Mouse (Mus musculus) large intestine, adult 2 months (tissue): Measurements from ENCODE around the gene Nepro. TPM values are rescaled to one million over a fixed set of nuclear protein-coding genes. Genes with fewer than 3 reads are reported as not detected.

Experiments used
- DNase-seq: peaks from one replicate; pipeline ENCODE4 v3.0.0-alpha.2; 2012; ENCODE audit warnings: low read depth, low spot score
- WGBS: fragments of 180-500 bp; shearing (Covaris S2); methylation state at CpG from one replicate; pipeline ENCODE4 v1.1.7; 2018; 5-methylcytosine and 5-hydroxymethylcytosine counted together
- polyA plus RNA-seq: library from polyadenylated mRNA; depleted of rRNA; stranded (reverse); fragments of >200 nt; gene quantifications from 2 replicates; pipeline ENCODE4 v1.2.3, GENCODE M21; 2012; rRNA removed

Nepro gene
- polyA plus RNA-seq, 1 experiment = 2.5 TPM

DNA sequence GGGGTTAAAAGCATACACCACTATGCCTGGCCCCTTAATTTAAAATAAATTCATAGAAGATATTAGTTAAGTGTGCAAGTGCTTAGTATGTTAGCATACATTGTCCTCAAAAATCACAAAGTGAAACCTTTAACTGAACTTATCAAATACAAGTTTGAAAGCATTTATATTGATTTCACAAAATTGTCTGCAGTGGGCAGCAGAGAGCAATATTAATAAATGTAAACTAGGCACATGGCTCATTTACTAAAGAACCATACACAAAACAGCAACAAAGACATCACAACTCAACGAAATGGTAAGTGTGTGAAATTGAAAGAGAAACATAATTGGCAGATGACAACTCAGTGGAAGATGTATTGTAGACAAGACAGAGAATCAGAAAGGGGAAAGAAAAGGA is 37.7 kb downstream of the Nepro start:
- DNase-seq = no peak
- WGBS = 31% methylated on average over 1 of the region's 1 CpGs

DNA sequence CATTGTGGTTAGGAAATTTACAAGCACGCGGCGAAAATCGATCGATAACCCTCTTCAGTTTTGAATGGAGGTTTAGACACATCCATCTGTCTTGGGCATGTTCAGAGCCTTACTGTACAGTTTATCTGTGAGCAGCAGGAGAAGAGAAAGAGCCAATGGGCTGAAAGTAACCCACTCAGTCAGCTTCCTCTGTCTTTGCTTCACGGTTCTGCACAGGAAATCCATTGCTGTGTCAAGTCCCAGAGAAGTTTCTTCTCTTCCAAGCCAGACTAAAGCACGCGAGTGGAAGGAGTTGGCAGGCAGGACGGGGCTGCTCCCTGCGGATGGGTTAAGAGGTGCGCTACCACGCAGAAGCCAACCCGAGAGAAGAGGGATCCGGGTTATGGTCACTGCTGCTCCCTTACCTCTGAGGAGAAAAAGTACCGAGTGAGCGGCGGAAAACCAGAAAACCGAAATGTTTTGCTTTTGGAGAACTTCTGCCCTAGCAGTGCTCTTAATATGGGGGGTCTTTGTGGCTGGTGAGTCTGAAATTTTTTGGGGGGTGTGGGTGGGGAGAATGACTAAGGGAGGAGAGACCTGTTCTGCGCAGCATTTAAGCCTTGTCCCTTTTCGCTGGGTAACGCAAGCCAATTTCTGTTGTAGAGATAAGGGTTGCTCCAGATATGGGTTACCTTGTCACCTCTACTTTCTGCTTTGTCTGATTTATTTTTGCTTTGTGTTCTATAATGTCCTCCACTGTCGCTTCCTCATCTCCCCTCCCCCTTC is 41.6 kb downstream of the Nepro start, which contains the start of gene Cd200r1:
Gene Cd200r1, plus strand, starts transcription at position 182 of the 765 bp plus-strand sequence.
- DNase-seq = no peak
- 71% methylated on average over 22 of the region's 22 CpGs for WGBS

DNA sequence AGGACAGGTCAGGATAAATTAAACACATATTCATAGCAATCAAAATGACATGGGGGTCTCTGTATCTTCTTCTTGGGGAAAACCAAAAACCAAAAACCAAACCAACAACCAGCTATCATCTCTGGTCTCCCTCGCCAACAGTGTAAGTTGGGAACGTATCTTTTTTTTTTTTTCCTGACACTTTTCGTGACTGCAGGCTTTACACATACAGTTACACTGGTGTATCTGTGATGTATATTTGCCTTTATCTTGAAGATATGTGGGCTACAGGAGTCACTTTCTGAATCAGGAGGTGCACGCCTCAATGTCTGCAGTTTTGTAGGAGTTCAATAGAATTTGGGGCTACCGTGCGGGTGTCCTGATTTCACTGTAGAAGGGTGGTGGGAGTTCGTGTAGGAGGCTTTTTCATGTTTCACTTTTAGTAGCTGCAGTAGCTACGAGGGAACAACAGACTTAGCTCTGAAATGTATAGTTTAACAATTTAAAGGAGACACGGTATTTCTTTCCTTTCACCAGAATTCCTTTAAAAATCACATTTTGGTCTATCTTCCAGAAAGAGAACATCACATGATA is 42.3 kb downstream of the Nepro start:
- DNase-seq = no peak
- WGBS = 74% methylated on average over 9 of the region's 9 CpGs

DNA sequence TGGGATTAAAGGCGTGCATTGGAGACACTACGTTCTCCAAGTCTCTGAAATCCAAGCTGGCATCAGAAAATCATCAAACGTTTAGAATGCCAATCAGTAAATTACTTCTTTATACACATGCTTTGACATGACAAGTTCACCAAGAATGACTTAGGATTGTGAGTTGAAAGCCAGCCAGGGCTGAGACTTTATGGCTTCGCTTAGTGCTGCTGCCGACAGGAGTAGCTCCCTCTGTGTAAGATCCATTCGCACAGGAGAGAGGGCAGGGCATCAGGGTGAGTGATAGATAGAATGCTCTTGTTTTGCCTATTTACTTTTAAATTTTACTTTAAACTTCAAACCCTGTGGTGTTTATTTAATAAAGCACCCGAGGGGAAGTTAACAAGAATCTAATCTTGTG is 43.4 kb downstream of the Nepro start:
- no peak for DNase-seq
- WGBS = 67% methylated on average over 7 of the region's 7 CpGs

DNA sequence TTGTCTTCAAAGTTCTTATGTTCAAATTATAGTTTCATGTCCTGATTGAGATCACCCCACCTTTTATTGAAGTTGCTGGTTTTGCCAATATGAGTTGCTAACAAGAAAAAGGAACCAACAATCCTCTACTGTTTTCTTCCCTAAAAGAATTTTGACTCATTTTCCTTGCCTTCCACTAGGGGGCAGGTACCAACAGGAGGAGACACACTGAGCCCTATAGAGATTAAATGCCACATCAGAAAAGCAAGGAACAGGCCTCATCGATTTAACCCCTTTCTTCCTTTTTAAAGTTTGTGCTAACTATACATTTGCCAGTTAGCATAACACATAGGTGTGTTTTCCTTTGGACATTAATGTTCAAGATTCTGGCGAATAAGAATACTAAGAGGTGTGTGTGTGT is 43.9 kb downstream of the Nepro start:
- WGBS = 37% methylated on average over 2 of the region's 2 CpGs
- peak; percentile 18 for DNase-seq

DNA sequence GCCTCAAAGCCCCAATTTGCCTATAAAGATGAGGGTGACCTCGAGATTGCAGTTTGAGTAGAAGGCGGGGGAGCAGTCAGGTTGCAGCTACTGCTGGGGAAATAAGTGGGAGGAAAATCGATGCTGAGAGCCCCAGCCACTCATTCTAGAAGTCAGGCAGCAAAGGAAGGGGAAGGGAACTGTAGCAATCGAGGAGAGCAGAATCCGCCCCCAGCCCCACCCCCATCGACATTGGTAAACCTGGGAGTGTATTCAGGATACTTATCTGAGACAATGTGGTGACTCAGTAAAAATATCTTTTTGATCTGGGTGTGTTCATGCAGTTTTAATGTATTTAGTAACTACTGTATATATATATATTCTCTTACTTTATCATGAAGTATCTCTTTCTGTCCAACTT is 48.5 kb downstream of the Nepro start:
- WGBS = 43% methylated on average over 6 of the region's 6 CpGs
- DNase-seq = no peak

DNA sequence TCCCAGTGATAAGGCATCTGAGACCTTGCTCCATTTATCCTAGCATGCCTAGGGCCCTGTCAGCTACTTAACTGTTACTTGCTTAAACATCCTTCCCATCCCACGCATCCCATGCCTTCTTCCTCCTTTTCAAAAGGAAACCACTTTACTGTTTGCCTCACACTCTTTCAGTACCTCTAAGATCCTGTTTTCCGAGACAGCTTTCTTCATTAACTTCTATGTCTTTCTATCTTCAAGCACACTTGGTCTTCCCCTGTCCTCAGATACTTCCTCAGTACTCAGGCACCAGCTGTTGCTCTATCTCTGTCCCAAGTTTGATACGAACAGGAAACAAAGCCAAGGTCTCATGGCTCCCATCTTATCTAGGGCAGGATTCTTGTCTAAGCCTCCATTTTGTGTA is 49.6 kb downstream of the Nepro start:
- no peak for DNase-seq
- WGBS = 77% methylated on average over 3 of the region's 3 CpGs

DNA sequence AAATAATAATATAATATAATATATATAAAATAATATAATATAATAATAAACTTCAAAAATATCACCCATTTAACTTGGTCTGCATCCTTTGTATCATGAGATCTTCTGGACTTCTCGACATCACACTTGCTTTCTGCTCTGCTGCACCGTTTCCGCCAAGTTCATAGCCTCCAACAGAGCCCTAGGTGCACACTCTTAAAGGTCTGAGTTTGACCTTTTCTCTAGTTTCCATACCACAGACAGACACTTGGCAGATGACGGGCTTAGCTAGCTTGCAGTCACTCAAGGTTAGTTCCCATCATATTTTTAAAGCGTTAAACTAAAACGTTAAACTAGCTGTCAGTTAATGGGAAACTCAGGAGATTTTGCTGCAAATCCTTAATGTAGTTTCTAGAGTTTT is 50.1 kb downstream of the Nepro start:
- 84% methylated on average over 6 of the region's 6 CpGs for WGBS
- DNase-seq = no peak

DNA sequence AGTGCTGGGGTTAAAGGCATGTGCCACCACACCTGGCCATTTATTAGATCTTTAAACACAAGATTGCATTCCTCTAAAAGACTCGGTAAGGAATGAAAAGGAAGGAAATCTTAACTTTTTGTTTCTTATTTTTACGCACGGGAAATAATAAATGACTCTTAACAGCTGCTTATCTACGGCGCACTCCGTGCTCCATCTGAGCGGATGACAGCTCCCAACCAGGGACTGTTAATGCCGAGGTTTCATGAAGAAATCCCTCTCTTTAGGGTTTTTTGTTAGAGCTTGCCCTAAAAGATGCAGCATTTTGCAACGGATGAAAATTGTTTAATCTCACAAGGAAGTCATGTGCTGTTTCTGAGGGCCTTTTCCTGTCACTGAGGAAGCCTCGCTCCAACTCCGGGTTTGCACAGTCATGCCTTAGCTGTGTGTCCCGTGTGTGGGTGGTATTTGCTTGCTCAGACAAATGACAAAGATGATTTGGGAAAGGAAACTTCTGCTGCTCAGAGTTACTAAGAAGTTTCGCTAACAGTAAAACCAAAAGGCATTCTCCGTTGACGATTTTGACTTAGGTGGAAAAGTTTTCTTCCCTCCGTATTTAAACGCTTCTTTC is 54.5 kb downstream of the Nepro start:
- DNase-seq = no peak
- WGBS = 59% methylated on average over 17 of the region's 17 CpGs

DNA sequence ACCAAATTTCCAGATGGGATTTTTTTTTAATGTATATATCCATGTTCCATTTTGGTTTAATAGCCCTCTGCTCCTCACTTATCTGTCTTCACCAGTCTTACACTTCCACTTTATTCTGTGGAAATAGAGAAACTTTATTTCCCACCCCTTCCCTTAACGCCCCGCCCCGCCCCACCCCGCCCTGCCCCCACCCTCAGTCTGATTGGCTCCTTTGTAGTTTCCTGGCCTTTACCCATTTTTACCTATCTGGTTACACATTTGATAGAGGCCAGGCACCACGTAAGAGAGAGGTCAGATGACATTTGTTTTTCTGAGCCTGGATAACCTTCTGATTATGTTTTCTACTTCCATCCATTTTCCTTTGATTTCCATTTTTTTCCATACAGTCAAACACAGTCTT is 55.4 kb downstream of the Nepro start:
- 76% methylated on average over 5 of the region's 5 CpGs for WGBS
- no peak for DNase-seq

DNA sequence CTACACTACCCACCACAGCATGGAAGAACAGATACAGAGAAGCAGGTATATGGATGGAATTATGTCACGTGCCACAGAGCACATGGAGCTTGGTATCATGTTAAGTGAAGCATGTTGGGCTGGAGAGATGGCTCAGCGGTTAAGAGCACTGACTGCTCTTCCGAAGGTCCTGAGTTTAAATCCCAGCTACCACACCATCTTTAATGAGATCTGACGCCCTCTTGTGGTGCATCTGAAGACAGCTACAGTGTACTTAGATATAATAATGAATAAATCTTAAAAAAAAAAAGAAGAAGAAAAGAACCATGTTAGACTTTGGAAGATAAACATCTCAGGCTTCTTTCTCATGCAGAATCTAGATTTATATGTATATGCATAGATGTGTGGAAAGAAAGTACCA is 56.6 kb downstream of the Nepro start:
- WGBS = 75% methylated on average over 4 of the region's 4 CpGs
- no peak for DNase-seq

Other genes starting within 250 kb of the Nepro start
- gene Boc, start 165.4 kb upstream of the Nepro start, polyA plus RNA-seq = 4.4 and 5.2 TPM in 2 replicates
- 4.5 and 4.9 TPM in 2 replicates for gene Gtpbp8, start 22.1 kb downstream of the Nepro start, polyA plus RNA-seq
- 0.78 and 1.2 TPM in 2 replicates for gene Cd200r1, start 41.4 kb downstream of the Nepro start, polyA plus RNA-seq
- 1.2 and 2.1 TPM in 2 replicates for gene Cd200r4, start 87.4 kb downstream of the Nepro start, polyA plus RNA-seq
- gene Cd200r2, start 142.8 kb downstream of the Nepro start, polyA plus RNA-seq = 0.38 and 0.41 TPM in 2 replicates
- 0.09 TPM in 1 of 2 replicates, not detected in the other for gene Cd200r3, start 219.4 kb downstream of the Nepro start, polyA plus RNA-seq